Mouse (Mus musculus) embryonic fibroblast, embryonic 13.5 days (primary cell): Measurements from ENCODE around the gene Olfr17.

ENCODE experiments used
- CTCF ChIP-seq: IDR thresholded peaks from 2 replicates; pipeline ENCODE4 v1.5.1; 2011; ENCODE audit warnings: mild to moderate bottlenecking, control low read depth, low read length, moderate library complexity, borderline replicate concordance; ENCODE audit not compliant: insufficient read depth
- POLR2A ChIP-seq: IDR thresholded peaks from 2 replicates; pipeline ENCODE4 v1.6.1; 2011; ENCODE audit warnings: low read depth, mild to moderate bottlenecking, control low read depth, low read length, moderate library complexity

DNA sequence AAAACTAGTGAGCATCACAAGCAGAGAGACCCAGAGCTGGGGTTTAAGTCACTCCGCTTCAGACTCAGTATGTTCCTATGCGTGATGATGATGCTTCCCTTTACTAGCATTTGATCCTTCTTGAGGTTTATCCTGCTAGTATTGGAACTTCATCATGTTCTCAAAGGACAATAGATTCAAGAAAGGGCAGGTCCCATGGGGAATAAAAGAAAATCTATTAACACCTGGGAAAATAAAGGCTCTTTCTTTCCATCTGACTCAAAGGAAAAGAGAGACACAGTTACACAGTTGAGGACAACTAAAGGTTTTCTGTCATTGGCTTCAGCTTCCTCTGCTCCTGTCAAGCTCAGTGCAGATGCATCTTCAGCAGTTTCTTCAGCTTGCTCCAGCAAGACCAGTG is 22.3 kb upstream of the Olfr17 start, which contains the start of gene Olfr714:
- no peak for TF ChIP-seq CTCF
- TF ChIP-seq POLR2A: no peak
